Mouse (Mus musculus): Measurements from ENCODE around the gene Tenm3. TPM values are rescaled to one million over a fixed set of nuclear protein-coding genes. Genes with fewer than 3 reads are reported as not detected.

Gene Tenm3
- total and polyA plus RNA-seq, 2 experiments from 2014 or later = 25.0 to 160 TPM

DNA sequence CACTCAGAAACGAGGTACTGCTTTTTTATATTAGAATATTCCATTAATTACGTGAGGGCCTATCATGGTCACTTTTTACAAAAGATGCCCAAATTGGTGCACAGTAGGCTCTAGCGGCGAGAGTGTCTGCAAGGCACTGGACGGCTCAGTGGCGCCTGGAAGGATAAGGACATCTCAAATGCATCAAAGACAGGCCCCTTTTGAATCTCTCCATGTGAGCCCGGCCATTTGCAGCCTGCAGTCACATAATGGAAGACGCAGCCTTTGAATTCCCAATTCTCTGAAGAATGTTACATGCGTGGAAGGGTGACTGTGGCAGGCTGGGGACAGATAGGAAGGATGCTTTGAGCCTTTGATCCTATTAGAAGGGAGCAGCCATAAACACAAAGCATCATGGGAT is 631.8 kb downstream of the Tenm3 start:
- Histone ChIP-seq H3K4me1 (ENCODE audit: insufficient read depth, low read length) (no peaks in the 10 kb centered on the region), H3K27ac (ENCODE audit: low read depth, low read length) (no peak overlapping the region), H3K27me3 (ENCODE audit: insufficient read depth, low read length) (0 out of 2 replicates have a peak, but pooled peaks cover 3% of the 10 kb centered on the region), H3K4me3 (ENCODE audit: low read depth, low read length) (no peak overlapping the region), H3K9me3 (ENCODE audit: low read length) (no peaks in the 10 kb centered on the region), H3K4me2 (ENCODE audit: low read depth, low read length, poor library complexity, severe bottlenecking) (no peak overlapping the region), H3K9ac (replicated peaks; ENCODE audit: low read length, poor library complexity, severe bottlenecking) (no peak overlapping the region), H3K36me3 (ENCODE audit: insufficient read depth, low read length) (no peaks in the 10 kb centered on the region)
- no peak for DNase-seq (ENCODE audit: low spot score)
- 44% methylated on average over 9 of the region's 9 CpGs for WGBS
- TF ChIP-seq CTCF (IDR thresholded peaks at IDR 0.05) = no peak
- 0 out of 2 replicates have a peak, but pooled peaks have one; percentile 33 for ATAC-seq (ENCODE audit: low FRiP score)

DNA sequence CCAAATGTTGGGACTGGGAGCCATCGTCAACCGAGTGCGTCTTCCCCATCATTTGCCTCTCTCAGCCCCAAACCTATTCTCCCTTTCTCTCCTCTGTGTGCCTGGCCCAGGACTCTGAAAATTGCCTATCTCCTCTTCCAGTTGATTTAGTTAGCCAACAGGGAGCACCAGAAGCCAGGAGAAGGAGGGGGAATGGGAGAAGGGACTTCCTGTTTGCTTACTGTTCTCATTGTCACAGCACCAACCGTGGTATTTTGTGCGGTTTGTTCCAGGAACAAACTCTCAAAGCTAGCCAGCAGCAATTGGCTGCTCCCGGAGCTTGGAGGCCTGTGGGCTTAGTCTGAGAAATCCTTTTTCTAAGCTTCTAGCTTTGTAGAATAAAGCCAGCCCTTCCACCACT is 636.2 kb downstream of the Tenm3 start:
- no peak overlapping the region for H3K9ac ChIP-seq (replicated peaks; ENCODE audit: low read length, poor library complexity, severe bottlenecking)
- DNase-seq (ENCODE audit: low spot score) (peak; percentile 44), ATAC-seq (ENCODE audit: low FRiP score) (peak; percentile 21; the same call in 1 of the 2 replicates)
- no peak overlapping the region for H3K4me2 ChIP-seq (ENCODE audit: low read depth, low read length, poor library complexity, severe bottlenecking)
- TF ChIP-seq CTCF (IDR thresholded peaks at IDR 0.05) = no peak
- H3K27ac ChIP-seq (ENCODE audit: low read depth, low read length) = no peak overlapping the region
- no peaks in the 10 kb centered on the region for H3K36me3 ChIP-seq (ENCODE audit: insufficient read depth, low read length)
- no peaks in the 10 kb centered on the region for H3K27me3 ChIP-seq (ENCODE audit: insufficient read depth, low read length)
- H3K4me1 ChIP-seq (ENCODE audit: insufficient read depth, low read length) = no peaks in the 10 kb centered on the region
- 66% methylated on average over 6 of the region's 6 CpGs for WGBS
- H3K9me3 ChIP-seq (ENCODE audit: low read length) = no peaks in the 10 kb centered on the region
- no peak overlapping the region for H3K4me3 ChIP-seq (ENCODE audit: low read depth, low read length)

DNA sequence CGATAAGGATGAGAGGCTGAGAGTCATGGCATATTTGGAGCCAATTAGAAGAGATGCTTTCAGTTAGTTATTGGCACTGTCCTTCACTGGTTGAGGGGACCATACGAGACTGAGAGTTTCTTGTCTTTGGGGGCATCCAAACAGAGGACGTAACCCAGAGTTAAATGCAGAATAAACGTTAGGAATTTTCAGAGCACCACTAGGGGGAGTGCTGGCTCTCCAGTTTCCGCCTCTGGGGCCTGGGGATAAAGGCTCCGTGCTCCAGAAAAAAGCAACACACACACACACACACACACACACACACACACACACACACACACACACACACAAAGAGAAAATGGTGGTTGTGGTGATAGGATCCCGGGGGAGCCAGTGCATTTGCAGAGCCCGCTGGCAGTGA is 636.8 kb downstream of the Tenm3 start:
- DNase-seq (ENCODE audit: low spot score) = peak; percentile 58
- H3K36me3 ChIP-seq (ENCODE audit: insufficient read depth, low read length) = no peaks in the 10 kb centered on the region
- 71% methylated on average over 8 of the region's 8 CpGs for WGBS
- H3K27ac ChIP-seq (ENCODE audit: low read depth, low read length) = no peak overlapping the region
- no peaks in the 10 kb centered on the region for H3K9me3 ChIP-seq (ENCODE audit: low read length)
- ATAC-seq (ENCODE audit: low FRiP score) = no peak
- H3K4me1 ChIP-seq (ENCODE audit: insufficient read depth, low read length) = no peaks in the 10 kb centered on the region
- H3K4me3 ChIP-seq (ENCODE audit: low read depth, low read length) = no peak overlapping the region
- H3K9ac ChIP-seq (replicated peaks; ENCODE audit: low read length, poor library complexity, severe bottlenecking) = no peak overlapping the region
- no peaks in the 10 kb centered on the region for H3K27me3 ChIP-seq (ENCODE audit: insufficient read depth, low read length)
- TF ChIP-seq CTCF (IDR thresholded peaks at IDR 0.05) = peak; percentile 58
- no peak overlapping the region for H3K4me2 ChIP-seq (ENCODE audit: low read depth, low read length, poor library complexity, severe bottlenecking)

DNA sequence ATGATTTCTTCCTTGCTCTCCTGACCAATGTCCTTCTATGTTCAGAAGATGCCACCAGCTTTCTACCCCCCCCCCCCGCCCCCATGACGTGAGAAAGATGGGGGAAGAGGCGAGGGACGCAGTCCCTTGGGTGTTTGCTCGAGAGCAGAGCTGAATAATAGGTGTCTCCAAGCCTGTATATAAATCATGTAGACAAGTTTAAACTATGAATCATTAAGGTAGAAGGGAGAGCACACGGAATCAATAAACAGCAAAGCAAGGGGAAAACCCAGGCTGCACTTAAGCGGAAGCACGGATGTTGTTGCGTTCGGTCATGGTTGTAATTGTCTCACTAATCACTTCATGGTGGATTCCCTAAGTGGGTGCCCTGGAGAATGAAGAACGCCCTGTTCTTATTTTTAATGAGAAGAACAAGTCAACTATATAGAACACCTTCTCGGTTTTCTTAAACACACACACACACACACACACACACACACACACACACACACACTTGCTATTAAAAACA is 638.9 kb downstream of the Tenm3 start:
- no peak overlapping the region for H3K27ac ChIP-seq (ENCODE audit: low read depth, low read length)
- ATAC-seq (ENCODE audit: low FRiP score) (no peak), DNase-seq (ENCODE audit: low spot score) (no peak)
- no peak overlapping the region for H3K9ac ChIP-seq (replicated peaks; ENCODE audit: low read length, poor library complexity, severe bottlenecking)
- no peak overlapping the region for H3K4me3 ChIP-seq (ENCODE audit: low read depth, low read length)
- TF ChIP-seq CTCF (IDR thresholded peaks at IDR 0.05) = no peak
- H3K4me2 ChIP-seq (ENCODE audit: low read depth, low read length, poor library complexity, severe bottlenecking) = no peak overlapping the region
- no peaks in the 10 kb centered on the region for H3K36me3 ChIP-seq (ENCODE audit: insufficient read depth, low read length)
- H3K4me1 ChIP-seq (ENCODE audit: insufficient read depth, low read length) = no peaks in the 10 kb centered on the region
- H3K9me3 ChIP-seq (ENCODE audit: low read length) = no peaks in the 10 kb centered on the region
- H3K27me3 ChIP-seq (ENCODE audit: insufficient read depth, low read length) = no peaks in the 10 kb centered on the region
- 59% methylated on average over 12 of the region's 12 CpGs for WGBS

DNA sequence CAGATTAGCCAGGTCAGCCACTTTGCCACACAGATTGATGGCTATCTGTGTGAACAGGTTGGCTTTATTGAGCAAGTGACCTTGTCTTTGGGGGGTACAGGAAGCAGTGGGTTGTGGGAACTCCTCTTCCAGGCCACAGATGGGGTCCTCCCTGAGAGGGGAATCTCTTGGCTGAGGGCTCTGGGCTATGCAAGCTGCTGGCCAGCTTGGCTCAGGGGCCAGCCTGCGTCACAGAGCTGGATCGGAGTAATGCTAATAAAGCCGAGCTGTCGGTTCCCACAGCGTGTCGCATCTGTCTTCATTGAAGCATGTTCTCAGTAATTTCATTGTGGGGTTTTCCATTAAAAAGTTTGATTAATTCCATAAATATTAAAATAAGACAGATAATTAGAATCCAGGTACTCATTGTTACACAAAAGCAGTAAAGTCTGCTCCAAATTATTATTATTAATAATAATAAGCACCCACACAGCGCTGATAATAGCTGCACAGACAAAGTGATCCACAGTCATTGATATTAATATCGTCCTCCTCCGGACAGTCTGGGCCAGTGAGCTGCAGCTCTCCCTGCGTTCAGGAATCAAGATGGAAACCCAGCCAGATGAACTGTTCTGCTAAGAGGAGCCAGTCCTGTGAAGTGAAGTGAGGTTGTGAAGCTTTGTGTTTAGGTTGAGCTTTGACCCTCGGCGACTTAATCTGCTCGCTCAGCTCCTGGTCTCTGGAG is 639.5 kb downstream of the Tenm3 start:
- Histone ChIP-seq H3K9me3 (ENCODE audit: low read length) (no peaks in the 10 kb centered on the region), H3K4me3 (ENCODE audit: low read depth, low read length) (no peak overlapping the region), H3K27ac (ENCODE audit: low read depth, low read length) (no peak overlapping the region), H3K36me3 (ENCODE audit: insufficient read depth, low read length) (no peaks in the 10 kb centered on the region), H3K4me2 (ENCODE audit: low read depth, low read length, poor library complexity, severe bottlenecking) (no peak overlapping the region), H3K9ac (replicated peaks; ENCODE audit: low read length, poor library complexity, severe bottlenecking) (no peak overlapping the region), H3K27me3 (ENCODE audit: insufficient read depth, low read length) (no peaks in the 10 kb centered on the region), H3K4me1 (ENCODE audit: insufficient read depth, low read length) (no peaks in the 10 kb centered on the region)
- ATAC-seq (ENCODE audit: low FRiP score) = peak; percentile 47; the same call in 1 of the 2 replicates
- TF ChIP-seq CTCF (IDR thresholded peaks at IDR 0.05) = no peak
- 58% methylated on average over 13 of the region's 13 CpGs for WGBS
- peak; percentile 86 for DNase-seq (ENCODE audit: low spot score)

DNA sequence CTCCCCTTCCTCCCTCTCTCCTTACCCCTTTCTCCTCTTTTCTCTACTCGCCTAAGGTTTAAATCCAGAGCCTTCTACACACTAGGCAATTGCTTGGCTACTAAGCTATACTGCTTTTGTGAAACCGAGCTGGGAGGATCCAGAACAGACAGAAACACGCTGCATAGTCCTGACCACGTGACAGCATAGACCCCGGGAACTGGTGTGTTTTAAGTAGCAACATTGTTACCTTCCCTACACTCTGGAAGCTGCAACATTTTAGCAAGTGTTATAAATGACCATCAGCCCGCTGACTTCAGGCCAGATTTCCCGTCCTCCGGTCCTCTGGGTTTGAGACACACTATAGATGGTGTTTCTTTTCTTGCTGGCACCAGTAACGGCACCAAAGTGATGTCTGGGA is 640.1 kb downstream of the Tenm3 start:
- ATAC-seq (ENCODE audit: low FRiP score) = no peak

More for the DNA sequence above, 640.1 kb downstream of the Tenm3 start:
- 68% methylated on average over 9 of the region's 9 CpGs for WGBS
- Histone ChIP-seq H3K4me2 (ENCODE audit: low read depth, low read length, poor library complexity, severe bottlenecking) (no peak overlapping the region), H3K4me1 (ENCODE audit: insufficient read depth, low read length) (no peaks in the 10 kb centered on the region), H3K9ac (replicated peaks; ENCODE audit: low read length, poor library complexity, severe bottlenecking) (no peak overlapping the region), H3K4me3 (ENCODE audit: low read depth, low read length) (no peak overlapping the region), H3K9me3 (ENCODE audit: low read length) (no peaks in the 10 kb centered on the region), H3K27me3 (ENCODE audit: insufficient read depth, low read length) (no peaks in the 10 kb centered on the region), H3K36me3 (ENCODE audit: insufficient read depth, low read length) (no peaks in the 10 kb centered on the region), H3K27ac (ENCODE audit: low read depth, low read length) (no peak overlapping the region)
- DNase-seq (ENCODE audit: low spot score) = no peak
- no peak for TF ChIP-seq CTCF (IDR thresholded peaks at IDR 0.05)
